Mouse (Mus musculus) heart, postnatal 25 days (tissue): ENCODE results near the gene Olfr94. TPM values are rescaled to one million over a fixed set of nuclear protein-coding genes. Genes with fewer than 3 reads are reported as not detected.

Experiments
- total RNA-seq, 2 experiments: library from RNA; stranded (reverse); gene quantifications; 2 replicates each; pipeline ENCODE4 v1.2.3; 2021

The Olfr94 gene
- total RNA-seq, 2 experiments from 2014 or later: not detected

Other genes with a start within 250 kb of the Olfr94 start
- gene Ppp1r11, start 249.3 kb downstream of the Olfr94 start, total RNA-seq: 10 to 100 TPM; 87.4 to 92.9 TPM
- gene Znrd1, start 242.4 kb downstream of the Olfr94 start, total RNA-seq: 10 to 100 TPM; 25.9 to 27.4 TPM
- gene Znrd1as, start 242.4 kb downstream of the Olfr94 start, total RNA-seq: 10 to 100 TPM; 11.2 to 14.7 TPM
- under 1 TPM; 0.49 to 0.61 TPM for gene 2410137M14Rik, start 219.8 kb downstream of the Olfr94 start, total RNA-seq
- not detected for gene H2-M5, start 211.5 kb downstream of the Olfr94 start, total RNA-seq
- gene Zfp57, start 199.8 kb downstream of the Olfr94 start, total RNA-seq: 1 to 10 TPM; 1.6 to 2.9 TPM
- not detected for gene Mog, start 177.6 kb downstream of the Olfr94 start, total RNA-seq
- gene Gabbr1, start 155.0 kb downstream of the Olfr94 start, total RNA-seq: 1 to 10 TPM; 6.9 to 7.4 TPM
- gene Olfr90, start 112.5 kb downstream of the Olfr94 start, total RNA-seq: not detected
- gene Olfr91, start 102.7 kb downstream of the Olfr94 start, total RNA-seq: not detected
- gene Olfr92, start 80.9 kb downstream of the Olfr94 start, total RNA-seq: not detected
- gene Olfr93, start 39.5 kb downstream of the Olfr94 start, total RNA-seq: not detected
- not detected for gene Ubd, start 7.1 kb downstream of the Olfr94 start, total RNA-seq
- gene Olfr95, start 12.1 kb upstream of the Olfr94 start, total RNA-seq: not detected
- gene Olfr96, start 19.2 kb upstream of the Olfr94 start, total RNA-seq: not detected
- gene Olfr97, start 36.3 kb upstream of the Olfr94 start, total RNA-seq: not detected
- not detected for gene Olfr98, start 62.8 kb upstream of the Olfr94 start, total RNA-seq
- gene H2-M3, start 69.2 kb upstream of the Olfr94 start, total RNA-seq: 1 to 10 TPM; 3.0 to 3.2 TPM
- not detected for gene Olfr99, start 82.5 kb upstream of the Olfr94 start, total RNA-seq
- not detected for gene Olfr101, start 103.3 kb upstream of the Olfr94 start, total RNA-seq
- gene Olfr102, start 116.1 kb upstream of the Olfr94 start, total RNA-seq: not detected
- not detected for gene Olfr103, start 138.7 kb upstream of the Olfr94 start, total RNA-seq
- not detected for gene Olfr104-ps, start 158.6 kb upstream of the Olfr94 start, total RNA-seq
- not detected for gene Olfr105-ps, start 178.0 kb upstream of the Olfr94 start, total RNA-seq
- not detected for gene Olfr106-ps, start 189.4 kb upstream of the Olfr94 start, total RNA-seq
- gene Olfr107, start 198.2 kb upstream of the Olfr94 start, total RNA-seq: not detected
- gene Olfr108, start 244.5 kb upstream of the Olfr94 start, total RNA-seq: not detected